Mouse (Mus musculus): ENCODE data around the gene Cyp2f2.
A peak's percentile ranks its signal among the peaks of the same experiment; 100 is the strongest.

Gene Cyp2f2

DNA sequence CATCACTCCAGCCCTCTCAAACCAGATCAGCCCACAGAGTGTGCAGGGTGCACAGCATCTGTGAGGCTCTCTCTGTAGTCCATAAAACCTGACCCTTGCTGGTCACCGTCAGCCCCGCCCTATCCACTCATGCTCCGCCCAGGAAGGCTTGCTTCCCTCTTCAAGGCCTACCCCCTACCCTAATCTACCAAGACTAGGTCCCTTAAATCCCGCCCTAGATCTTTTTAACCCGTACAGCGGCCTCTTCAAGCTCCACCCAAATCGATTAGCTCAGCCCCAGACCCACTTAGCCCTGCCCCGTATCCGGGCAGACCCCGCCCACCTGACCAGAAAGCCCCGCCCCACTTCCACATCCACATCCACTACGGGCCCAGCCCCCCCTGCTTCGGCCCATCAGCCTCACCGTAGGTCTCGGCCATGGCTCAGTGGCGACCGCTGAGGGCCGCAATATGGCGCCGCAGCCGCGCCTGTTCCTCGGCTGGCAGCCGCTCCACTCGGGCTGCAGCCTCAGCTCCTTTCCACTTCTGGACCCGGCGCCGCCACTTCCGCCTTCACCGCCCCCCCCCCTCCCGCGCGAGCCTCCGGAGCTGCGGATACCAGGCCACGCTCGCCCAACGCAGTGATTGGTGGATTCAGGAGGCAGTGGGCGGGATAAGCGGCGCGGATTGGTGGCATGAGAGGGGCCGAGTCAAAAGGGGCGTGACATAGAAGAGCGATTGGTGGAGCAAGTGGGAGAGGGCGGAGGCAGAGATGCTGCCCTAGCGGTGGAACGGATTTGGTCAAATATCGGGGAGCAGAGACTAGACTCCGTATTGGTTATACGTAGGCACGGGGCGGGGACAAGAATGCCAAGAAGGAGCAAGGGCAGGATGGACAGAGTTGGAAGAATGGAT is 58.9 kb downstream of the Cyp2f2 start, which contains the start of gene Rab4b:
TSS of gene Rab4b (minus strand) at position 573 of the 893 bp plus-strand sequence.
- DNase-seq (ENCODE audit: low spot score), result peak; percentile 100

DNA sequence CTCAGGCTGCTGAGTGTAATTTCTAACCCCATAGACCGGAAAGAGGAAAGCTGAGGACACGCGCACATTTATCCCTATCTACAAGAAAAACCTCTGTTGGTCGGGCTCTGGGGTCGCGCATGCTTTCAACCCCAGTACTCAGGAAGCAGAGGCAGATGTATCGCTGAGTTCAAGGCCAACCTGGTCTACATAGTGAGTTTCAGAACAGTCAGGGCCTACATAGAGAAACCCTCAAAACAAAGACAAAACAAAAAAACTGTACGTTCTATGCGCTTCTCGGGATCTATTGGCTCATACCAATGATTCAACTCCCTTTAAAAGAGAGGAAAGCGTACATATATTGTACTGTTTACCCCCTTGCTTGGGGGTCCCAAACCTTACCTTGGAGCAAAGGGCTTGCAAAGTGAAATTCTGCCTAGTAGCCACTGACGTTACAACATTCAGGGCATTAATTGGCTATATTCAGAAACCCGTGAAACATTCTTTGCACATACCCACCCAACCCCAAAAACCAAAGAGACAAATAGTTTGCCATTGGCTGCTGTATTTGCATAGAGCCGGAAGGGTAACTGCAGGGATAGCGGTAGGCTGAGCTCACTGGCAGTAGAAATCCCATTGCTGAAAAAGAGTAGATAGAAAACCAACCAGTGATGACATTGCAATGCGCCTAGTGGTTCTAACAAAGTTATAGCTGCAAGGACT is 59.7 kb downstream of the Cyp2f2 start:
- DNase-seq (ENCODE audit: low spot score), result no peak

DNA sequence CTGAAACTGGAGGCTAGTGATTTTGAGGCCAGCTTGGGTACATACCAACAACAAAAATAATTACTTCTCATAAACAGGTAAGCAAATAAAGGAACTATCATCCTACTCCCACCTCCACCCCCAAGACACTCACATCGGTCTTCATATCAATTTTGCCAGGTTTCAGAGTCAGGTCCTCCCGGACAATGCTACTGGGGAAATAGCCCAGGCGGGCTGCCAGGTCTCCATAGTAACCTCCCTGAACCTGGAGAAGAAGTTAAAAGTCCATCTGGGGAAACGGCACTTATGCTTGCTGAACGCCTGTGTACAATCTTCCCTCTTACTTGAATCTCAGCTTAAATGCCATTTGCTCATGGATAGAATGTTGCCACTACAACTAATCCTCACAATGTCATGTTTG is 60.3 kb downstream of the Cyp2f2 start:
- no peak for DNase-seq (ENCODE audit: low spot score)

DNA sequence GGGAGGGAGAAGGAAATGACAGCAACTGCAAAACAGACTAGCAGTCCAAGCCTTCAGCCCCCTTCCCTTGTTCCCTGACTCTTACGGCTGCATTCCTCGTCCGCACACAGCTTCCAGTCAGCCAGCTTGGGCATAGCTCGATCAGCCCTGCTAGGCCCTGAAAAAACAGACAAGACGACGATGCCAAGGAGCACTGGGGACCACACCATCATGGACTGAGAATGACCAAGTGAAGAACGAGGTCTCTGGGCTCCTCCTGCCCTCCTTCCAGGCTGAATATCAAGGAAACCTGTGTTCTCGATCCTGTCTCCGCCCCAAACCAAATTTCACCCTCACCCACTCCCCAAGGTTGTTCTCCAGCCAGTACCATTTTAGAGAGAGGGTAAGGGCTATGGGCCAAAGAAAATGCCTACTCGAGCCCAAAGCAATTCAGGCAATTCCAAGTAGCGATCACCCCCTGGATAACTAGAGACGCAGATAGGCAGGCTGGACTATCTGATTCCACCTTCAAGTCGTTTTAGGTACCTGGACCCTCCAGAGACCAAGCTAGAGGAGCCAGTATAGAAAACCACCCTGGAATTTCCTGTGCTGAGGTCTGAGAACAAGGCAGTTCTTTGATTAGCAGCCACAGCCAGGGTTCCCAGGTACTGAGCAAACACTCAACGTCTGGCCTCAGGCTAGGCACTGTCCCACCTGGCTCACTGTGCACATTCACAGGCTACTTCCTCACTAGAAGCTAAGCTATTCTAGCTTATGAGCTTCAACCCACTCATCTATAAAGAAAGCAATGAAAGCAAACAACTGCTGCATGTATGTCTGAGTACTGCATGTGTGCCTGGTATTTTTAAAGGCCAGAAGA is 61.4 kb downstream of the Cyp2f2 start, which contains the start of the genes Gm21983 and Mia:
TSS of gene Gm21983 (minus strand) at position 250 of the 859 bp plus-strand sequence.
TSS of gene Mia (minus strand) at position 321 of the 859 bp plus-strand sequence.
- no peak for DNase-seq (ENCODE audit: low spot score)

DNA sequence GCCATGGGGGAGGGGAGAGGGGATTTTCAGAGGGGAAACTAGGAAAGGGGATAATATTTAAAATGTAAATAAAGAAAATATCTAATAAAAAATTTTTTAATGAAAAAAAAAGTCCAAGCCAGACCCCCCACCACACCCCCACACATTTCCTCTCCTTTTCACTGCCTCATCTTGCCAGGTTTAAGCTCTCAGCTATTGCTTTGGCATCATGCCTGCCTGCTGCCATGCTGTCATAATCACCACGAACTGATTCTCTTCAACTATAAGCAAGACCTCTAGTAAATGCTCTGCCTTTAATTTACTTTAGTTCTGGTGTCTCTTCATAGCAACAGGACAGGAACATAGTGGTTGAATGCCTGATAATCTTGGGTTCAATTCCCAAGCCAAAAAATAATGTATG is 62.8 kb downstream of the Cyp2f2 start:
- no peak for DNase-seq (ENCODE audit: low spot score)
